Mouse (Mus musculus) midbrain, embryonic 13.5 days (tissue): ENCODE measurements around the gene Gm14443. TPM values are rescaled to one million over a fixed set of nuclear protein-coding genes. Genes with fewer than 3 reads are reported as not detected.
"Not testable (repeated sequence)": the region's sequence is repeated elsewhere in the genome, so short reads cannot be mapped to it uniquely, and the experiment has no call there.

Experiments
- ATAC-seq: fragments of 200-750 bp; cut with Nextera tagmentation; 2 replicates; pipeline ENCODE4 v1.8.0; 2017; ENCODE audit warnings: mild to moderate bottlenecking, moderate TSS enrichment, moderate library complexity
- H3K27ac ChIP-seq: fragments of 300-500 bp; sonication (generic); 2 replicates; pipeline ENCODE4 v1.5.1; 2015; ENCODE audit warnings: inconsistent platforms, mild to moderate bottlenecking, moderate library complexity
- H3K27me3 ChIP-seq: fragments of 300-500 bp; sonication (generic); 2 replicates; pipeline ENCODE4 v1.6.1; 2015; ENCODE audit warnings: mild to moderate bottlenecking, inconsistent platforms
- H3K36me3 ChIP-seq: fragments of 300-500 bp; sonication (generic); 2 replicates; pipeline ENCODE4 v1.6.1; 2015; ENCODE audit warnings: mild to moderate bottlenecking, inconsistent platforms
- H3K4me1 ChIP-seq: fragments of 300-500 bp; sonication (generic); replicated peaks from 2 replicates; pipeline ENCODE4 v1.6.1; 2015; ENCODE audit warnings: inconsistent platforms
- H3K4me2 ChIP-seq: fragments of 300-500 bp; sonication (generic); replicated peaks from 2 replicates; pipeline ENCODE4 v1.6.1; 2015; ENCODE audit warnings: moderate library complexity, mild to moderate bottlenecking, inconsistent platforms
- H3K4me3 ChIP-seq: fragments of 300-500 bp; sonication (generic); replicated peaks from 2 replicates; pipeline ENCODE4 v1.5.1; 2015; ENCODE audit warnings: mild to moderate bottlenecking, inconsistent platforms
- H3K9ac ChIP-seq: fragments of 300-500 bp; sonication (generic); replicated peaks from 2 replicates; pipeline ENCODE4 v1.6.1; 2015; ENCODE audit warnings: mild to moderate bottlenecking, inconsistent platforms
- H3K9me3 ChIP-seq: fragments of 300-500 bp; sonication (generic); 2 replicates; pipeline ENCODE4 v1.6.1; 2016; ENCODE audit warnings: mild to moderate bottlenecking, inconsistent platforms
- WGBS: fragments of 180-500 bp; shearing (Covaris S2); methylation state at CpG from one replicate; pipeline ENCODE4 v1.1.7; 2015; 5-methylcytosine and 5-hydroxymethylcytosine counted together
- polyA plus RNA-seq: library from polyadenylated mRNA; unstranded; fragments of >200 nt; fragmentation: Nextera tagmentation; extraction: Ambion mirVana; gene quantifications from 2 replicates; pipeline ENCODE4 v1.2.1, GENCODE M21; 2015

The Gm14443 gene
- polyA plus RNA-seq, 1 experiment from 2014 or later = 1.4 TPM

DNA sequence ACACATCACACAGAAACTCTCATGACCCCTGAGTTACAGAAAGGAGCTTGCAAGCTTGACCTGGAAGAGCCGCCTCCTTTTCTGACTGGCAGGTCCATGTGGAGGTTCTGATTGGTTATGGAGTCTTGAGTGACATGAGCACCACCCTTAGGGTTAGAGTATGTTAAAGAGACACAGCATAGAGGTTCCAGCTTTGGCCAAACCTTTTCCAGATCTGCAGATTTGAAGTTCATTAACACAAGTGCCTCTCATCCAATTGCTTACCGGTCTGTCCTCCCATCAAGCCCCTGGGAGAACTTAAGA is 33.7 kb downstream of the Gm14443 start, which contains the start of gene Gm14399:
Gm14399 (minus strand) TSS at position 20 of the 303 bp plus-strand sequence.
- not testable (repeated sequence) for H3K27ac ChIP-seq, H3K4me1 ChIP-seq, H3K27me3 ChIP-seq, H3K9me3 ChIP-seq, H3K36me3 ChIP-seq, ATAC-seq
- H3K4me3 ChIP-seq = peak within 1 kb of the TSS; percentile 49
- H3K9ac ChIP-seq = peak within 1 kb of the TSS; percentile 49
- peak within 1 kb of the TSS; percentile 48 for H3K4me2 ChIP-seq
- 8% methylated on average over 1 of the region's 2 CpGs for WGBS

DNA sequence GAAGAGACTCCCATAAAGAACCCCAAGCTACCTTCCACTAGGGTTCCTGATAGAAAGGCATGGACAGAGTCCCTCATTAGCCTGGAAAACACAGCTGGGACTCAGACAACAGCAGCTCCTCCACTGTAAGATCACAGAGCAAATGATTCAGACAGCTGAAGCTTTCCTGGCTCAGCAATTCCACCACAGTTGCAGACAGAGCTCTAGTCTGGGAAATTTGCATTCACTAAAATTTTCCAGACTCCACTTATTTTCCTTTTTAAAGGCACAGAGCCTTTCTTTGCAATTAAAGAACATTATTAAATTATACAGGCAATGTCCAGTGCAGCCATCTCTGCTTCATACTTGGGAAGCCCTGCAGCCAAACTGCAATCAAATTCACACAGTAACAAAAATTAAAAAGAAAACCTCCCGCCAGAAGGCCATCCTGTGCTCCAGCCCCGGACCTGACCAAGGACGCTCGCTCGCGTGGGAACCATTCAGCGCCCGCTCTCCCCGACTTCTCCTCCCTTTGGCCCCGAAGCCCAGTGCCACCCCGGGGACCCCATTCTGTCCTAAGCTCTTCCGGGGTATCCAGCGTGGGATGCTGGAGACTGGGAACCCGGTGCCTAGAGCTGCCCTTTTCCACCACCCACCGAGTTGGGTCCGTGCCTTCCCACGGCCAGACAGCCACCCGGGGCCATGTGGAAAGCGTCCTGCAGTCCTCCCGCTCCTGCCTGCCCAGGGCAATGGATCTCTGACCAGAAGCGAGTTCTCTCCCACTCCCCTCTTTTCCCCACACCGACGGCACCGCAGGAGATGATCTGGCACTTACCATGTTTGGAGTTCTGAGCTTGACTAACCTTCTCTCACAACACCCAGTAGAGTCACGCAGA is 34.3 kb downstream of the Gm14443 start:
- peak overlapping the region; percentile 49 for H3K9ac ChIP-seq
- not testable (repeated sequence) for H3K4me1 ChIP-seq, H3K27ac ChIP-seq, H3K27me3 ChIP-seq, H3K36me3 ChIP-seq, ATAC-seq, H3K9me3 ChIP-seq
- peak overlapping the region; percentile 49 for H3K4me3 ChIP-seq
- WGBS = 3% methylated on average over 25 of the region's 25 CpGs
- H3K4me2 ChIP-seq = peak overlapping the region; percentile 48

- not testable (repeated sequence) for H3K27me3 ChIP-seq, H3K27ac ChIP-seq, H3K9ac ChIP-seq, ATAC-seq, H3K4me1 ChIP-seq, H3K4me2 ChIP-seq, H3K9me3 ChIP-seq, H3K4me3 ChIP-seq, H3K36me3 ChIP-seq
These were observed 35.0 kb downstream of the Gm14443 start for GRCm38 (mm10) chr2:175140624-175141023.

Other genes with a start within 250 kb of the Gm14443 start
- gene Gm14444, start 165.6 kb downstream of the Gm14443 start, polyA plus RNA-seq = not detected in 2 replicates
- 0.63 and 1.0 TPM in 2 replicates for gene Gm14393, start 108.1 kb downstream of the Gm14443 start, polyA plus RNA-seq
- gene Gm14399, start 33.9 kb downstream of the Gm14443 start, polyA plus RNA-seq = 3.7 and 4.4 TPM in 2 replicates
- gene Gm14391, start 31.0 kb upstream of the Gm14443 start, polyA plus RNA-seq = 6.6 and 7.0 TPM in 2 replicates
- 2.5 and 3.5 TPM in 2 replicates for gene Gm14440, start 99.3 kb upstream of the Gm14443 start, polyA plus RNA-seq
- gene Gm4631, start 162.3 kb upstream of the Gm14443 start, polyA plus RNA-seq = 16.1 and 17.4 TPM in 2 replicates
- 3.4 and 4.6 TPM in 2 replicates for gene Zfp968, start 196.6 kb upstream of the Gm14443 start, polyA plus RNA-seq